Mouse (Mus musculus): ENCODE measurements at regions not wholly inside any gene's neighbourhood (a gene's known extent, or its start where the extent isn't known, plus 50 kb on each side); places are given as distances from the start of the nearest gene placed in this dataset.

DNA sequence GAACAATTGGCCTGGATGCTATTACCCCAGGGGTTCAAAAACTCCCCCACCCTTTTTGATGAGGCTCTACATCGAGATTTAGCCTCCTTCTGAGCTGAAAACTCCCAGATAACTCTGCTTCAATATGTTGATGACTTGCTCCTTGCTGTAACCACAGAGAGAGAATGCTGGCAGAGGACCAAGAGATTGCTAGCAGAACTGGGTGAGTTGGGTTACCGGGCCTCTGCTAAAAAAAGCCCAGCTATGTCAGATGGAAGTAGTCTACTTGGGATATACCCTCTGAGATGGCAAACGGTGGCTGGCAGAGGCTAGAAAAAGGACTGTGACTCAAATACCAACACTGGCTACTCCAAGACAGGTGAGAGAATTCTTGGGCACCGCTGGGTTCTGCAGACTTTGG, 63.9 kb upstream of the Gm906 start:
- peak in 1 of 2 experiments; percentile 40 for DNase-seq (ENCODE audit: low spot score in 2 of 2)

GRCm38 (mm10) chr13:50322512-50322911, 72.4 kb upstream of the Gm906 start:
- no peak for DNase-seq (ENCODE audit: low spot score in 2 of 2)

- DNase-seq (ENCODE audit: low spot score in 2 of 2) = no peak
Measured at GRCm38 (mm10) chr13:50328614-50329013, 78.5 kb upstream of the Gm906 start.

- peak; percentile 12 to 54 for DNase-seq (ENCODE audit: low spot score in 2 of 2)
Measured at GRCm38 (mm10) chr13:50344121-50344520, 73.5 kb upstream of the Fbxw17 start.

GRCm38 (mm10) chr13:50351946-50352345, 65.7 kb upstream of the Fbxw17 start:
- DNase-seq (ENCODE audit: low spot score in 2 of 2) = no peak

- DNase-seq (ENCODE audit: low spot score in 2 of 2) = no peak
Measured at GRCm38 (mm10) chr13:50355265-50355664, 62.4 kb upstream of the Fbxw17 start.

GRCm38 (mm10) chr13:50359536-50359935, 58.1 kb upstream of the Fbxw17 start:
- no peak for DNase-seq (ENCODE audit: low spot score in 2 of 2)
